Mouse (Mus musculus): ENCODE results near the gene Nmnat3. TPM values are rescaled to one million over a fixed set of nuclear protein-coding genes. Genes with fewer than 3 reads are reported as not detected.

The Nmnat3 gene
- polyA plus RNA-seq, 1 experiment from 2014 or later, result 1.8 TPM

DNA sequence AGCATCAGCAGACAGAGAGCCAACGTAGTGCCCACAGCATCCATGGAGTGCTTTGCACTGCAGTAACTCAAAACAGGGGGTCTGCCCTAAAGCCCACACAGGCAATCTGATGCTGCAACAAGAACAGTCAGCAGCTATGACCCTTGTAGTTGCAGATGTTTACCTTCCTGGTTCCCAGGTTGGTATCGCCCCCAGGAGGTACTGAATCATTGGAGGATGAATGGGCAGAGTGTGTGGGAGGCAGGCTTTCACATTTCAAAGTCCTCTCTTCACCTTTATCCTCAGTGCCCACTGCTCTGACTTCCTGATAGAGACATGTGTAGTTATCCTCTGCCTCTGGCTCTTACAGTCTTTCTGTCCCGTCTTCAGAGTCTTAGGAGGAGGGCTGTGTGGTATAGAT lies 134.7 kb downstream of the Nmnat3 start:
- Histone ChIP-seq H3K27me3 (replicated peaks; ENCODE audit: control insufficient read depth, insufficient read depth, low read length) (peaks cover 7% of the 10 kb centered on the region), H3K4me1 (replicated peaks; ENCODE audit: control insufficient read depth, insufficient read depth, low read length) (peaks cover 21% of the 10 kb centered on the region), H3K4me2 (ENCODE audit: low read length) (no peak overlapping the region), H3K36me3 (ENCODE audit: control insufficient read depth, insufficient read depth) (no peaks in the 10 kb centered on the region), H3K9me3 (ENCODE audit: control insufficient read depth, low read length) (no peaks in the 10 kb centered on the region; the same call in 1 of the 2 replicates), H3K4me3 (replicated peaks; ENCODE audit: low read length) (no peak overlapping the region), H3K9ac (replicated peaks; ENCODE audit: low read depth, low read length) (no peak overlapping the region), H3K27ac (ENCODE audit: low read length) (no peak overlapping the region)
- WGBS, result 60% methylated on average over 3 of the region's 3 CpGs
- ATAC-seq, result no peak

DNA sequence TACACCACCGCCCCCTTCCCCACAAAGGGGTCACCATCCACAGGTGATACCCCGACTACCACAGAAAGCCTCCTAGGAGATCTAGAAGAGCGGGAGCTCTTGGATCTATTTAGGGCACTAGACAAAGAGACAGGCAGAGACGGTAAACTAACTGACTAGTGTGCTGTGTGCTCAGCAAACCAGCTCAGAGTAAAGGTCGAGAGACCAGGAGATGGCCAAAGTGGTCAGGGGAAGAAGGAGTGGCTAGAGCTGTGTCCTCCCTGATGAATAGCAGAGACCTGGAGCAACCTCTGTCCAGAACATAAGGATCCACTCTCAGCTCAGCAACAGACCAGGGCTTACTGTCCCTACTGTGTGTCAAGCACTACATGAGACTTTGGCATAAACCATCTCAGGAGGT lies 135.4 kb downstream of the Nmnat3 start, which contains the start of gene Rbp1:
Rbp1 (plus strand) TSS at position 306 of the 400 bp plus-strand sequence.
- Histone ChIP-seq H3K36me3 (ENCODE audit: control insufficient read depth, insufficient read depth) (no peaks in the 10 kb centered on the region), H3K27ac (ENCODE audit: low read length) (no peak within 1 kb of the TSS), H3K4me3 (replicated peaks; ENCODE audit: low read length) (no peak within 1 kb of the TSS), H3K4me2 (ENCODE audit: low read length) (no peak within 1 kb of the TSS), H3K9ac (replicated peaks; ENCODE audit: low read depth, low read length) (no peak within 1 kb of the TSS), H3K4me1 (replicated peaks; ENCODE audit: control insufficient read depth, insufficient read depth, low read length) (peaks cover 21% of the 10 kb centered on the region), H3K27me3 (replicated peaks; ENCODE audit: control insufficient read depth, insufficient read depth, low read length) (peaks cover 7% of the 10 kb centered on the region), H3K9me3 (ENCODE audit: control insufficient read depth, low read length) (no peaks in the 10 kb centered on the region)
- WGBS, result 84% methylated on average over 5 of the region's 5 CpGs
- no peak for ATAC-seq

DNA sequence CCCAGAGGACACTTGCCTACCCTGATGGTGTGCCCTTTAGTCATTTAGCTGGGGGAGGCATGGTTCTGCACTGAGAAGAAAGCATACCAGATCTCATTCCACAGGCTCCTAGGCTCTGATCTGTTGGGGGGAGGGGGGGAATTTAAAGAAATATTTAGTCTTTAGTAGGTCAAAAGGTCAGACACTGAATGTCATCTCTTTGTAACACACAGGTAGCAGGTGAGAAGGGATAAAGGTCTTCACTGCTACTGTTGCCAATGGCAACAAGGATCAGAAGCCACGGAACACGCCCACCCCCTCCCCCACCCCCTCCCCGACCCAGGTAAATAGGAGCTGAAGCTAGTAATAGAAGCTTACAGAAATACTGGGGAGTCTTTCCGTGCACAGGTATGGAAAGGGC lies 136.5 kb downstream of the Nmnat3 start:
- H3K27me3 ChIP-seq (replicated peaks; ENCODE audit: control insufficient read depth, insufficient read depth, low read length), result peaks cover 7% of the 10 kb centered on the region
- no peak overlapping the region for H3K27ac ChIP-seq (ENCODE audit: low read length)
- WGBS, result 13% methylated on average over 4 of the region's 4 CpGs
- ATAC-seq, result no peak
- no peaks in the 10 kb centered on the region for H3K36me3 ChIP-seq (ENCODE audit: control insufficient read depth, insufficient read depth)
- no peak overlapping the region for H3K4me3 ChIP-seq (replicated peaks; ENCODE audit: low read length)
- no peak overlapping the region for H3K4me2 ChIP-seq (ENCODE audit: low read length)
- H3K9me3 ChIP-seq (ENCODE audit: control insufficient read depth, low read length), result no peaks in the 10 kb centered on the region
- peaks cover 26% of the 10 kb centered on the region for H3K4me1 ChIP-seq (replicated peaks; ENCODE audit: control insufficient read depth, insufficient read depth, low read length)
- H3K9ac ChIP-seq (replicated peaks; ENCODE audit: low read depth, low read length), result no peak overlapping the region; the same call in 1 of the 2 replicates

GRCm38 (mm10) chr9:98424291-98424690 lies 137.1 kb downstream of the Nmnat3 start:
- no peak overlapping the region for H3K27ac ChIP-seq (ENCODE audit: low read length)
- peaks cover 7% of the 10 kb centered on the region for H3K27me3 ChIP-seq (replicated peaks; ENCODE audit: control insufficient read depth, insufficient read depth, low read length)
- no peaks in the 10 kb centered on the region for H3K9me3 ChIP-seq (ENCODE audit: control insufficient read depth, low read length)
- H3K9ac ChIP-seq (replicated peaks; ENCODE audit: low read depth, low read length), result peak overlapping the region; percentile 73
- peak overlapping the region; percentile 59 for H3K4me3 ChIP-seq (replicated peaks; ENCODE audit: low read length)
- H3K4me2 ChIP-seq (ENCODE audit: low read length), result peak overlapping the region; percentile 83
- WGBS, result 5% methylated on average over 8 of the region's 8 CpGs
- H3K4me1 ChIP-seq (replicated peaks; ENCODE audit: control insufficient read depth, insufficient read depth, low read length), result peaks cover 29% of the 10 kb centered on the region
- 0 out of 2 replicates have a peak, but pooled peaks have one; percentile 2 for ATAC-seq
- H3K36me3 ChIP-seq (ENCODE audit: control insufficient read depth, insufficient read depth), result no peaks in the 10 kb centered on the region

GRCm38 (mm10) chr9:98424725-98425210 lies 137.5 kb downstream of the Nmnat3 start:
- ATAC-seq, result peak; percentile 69

GRCm38 (mm10) chr9:98425351-98425880 lies 138.2 kb downstream of the Nmnat3 start:
- peaks cover 34% of the 10 kb centered on the region for H3K4me1 ChIP-seq (replicated peaks; ENCODE audit: control insufficient read depth, insufficient read depth, low read length)
- peak overlapping the region; percentile 83 for H3K4me2 ChIP-seq (ENCODE audit: low read length)
- H3K27me3 ChIP-seq (replicated peaks; ENCODE audit: control insufficient read depth, insufficient read depth, low read length), result peaks cover 7% of the 10 kb centered on the region
- no peak for ATAC-seq
- 13% methylated on average over 19 of the region's 19 CpGs for WGBS
- 0 out of 2 replicates have a peak overlapping the region, but pooled peaks have one; percentile 1 for H3K9ac ChIP-seq (replicated peaks; ENCODE audit: low read depth, low read length)
- H3K36me3 ChIP-seq (ENCODE audit: control insufficient read depth, insufficient read depth), result no peaks in the 10 kb centered on the region
- no peaks in the 10 kb centered on the region for H3K9me3 ChIP-seq (ENCODE audit: control insufficient read depth, low read length)
- H3K4me3 ChIP-seq (replicated peaks; ENCODE audit: low read length), result peak overlapping the region; percentile 59
- H3K27ac ChIP-seq (ENCODE audit: low read length), result no peak overlapping the region

More at GRCm38 (mm10) chr9:98424725-98425210, 137.5 kb downstream of the Nmnat3 start:
- H3K27ac ChIP-seq (ENCODE audit: low read length), result peak overlapping the region; percentile 38; the same call in 1 of the 2 replicates
- H3K4me2 ChIP-seq (ENCODE audit: low read length), result peak overlapping the region; percentile 83
- H3K4me3 ChIP-seq (replicated peaks; ENCODE audit: low read length), result peak overlapping the region; percentile 59
- peaks cover 34% of the 10 kb centered on the region for H3K4me1 ChIP-seq (replicated peaks; ENCODE audit: control insufficient read depth, insufficient read depth, low read length)
- WGBS, result under 1% methylated on average over 39 of the region's 42 CpGs
- no peaks in the 10 kb centered on the region for H3K36me3 ChIP-seq (ENCODE audit: control insufficient read depth, insufficient read depth)
- peak overlapping the region; percentile 73 for H3K9ac ChIP-seq (replicated peaks; ENCODE audit: low read depth, low read length)
- H3K27me3 ChIP-seq (replicated peaks; ENCODE audit: control insufficient read depth, insufficient read depth, low read length), result peaks cover 7% of the 10 kb centered on the region
- H3K9me3 ChIP-seq (ENCODE audit: control insufficient read depth, low read length), result no peaks in the 10 kb centered on the region

DNA sequence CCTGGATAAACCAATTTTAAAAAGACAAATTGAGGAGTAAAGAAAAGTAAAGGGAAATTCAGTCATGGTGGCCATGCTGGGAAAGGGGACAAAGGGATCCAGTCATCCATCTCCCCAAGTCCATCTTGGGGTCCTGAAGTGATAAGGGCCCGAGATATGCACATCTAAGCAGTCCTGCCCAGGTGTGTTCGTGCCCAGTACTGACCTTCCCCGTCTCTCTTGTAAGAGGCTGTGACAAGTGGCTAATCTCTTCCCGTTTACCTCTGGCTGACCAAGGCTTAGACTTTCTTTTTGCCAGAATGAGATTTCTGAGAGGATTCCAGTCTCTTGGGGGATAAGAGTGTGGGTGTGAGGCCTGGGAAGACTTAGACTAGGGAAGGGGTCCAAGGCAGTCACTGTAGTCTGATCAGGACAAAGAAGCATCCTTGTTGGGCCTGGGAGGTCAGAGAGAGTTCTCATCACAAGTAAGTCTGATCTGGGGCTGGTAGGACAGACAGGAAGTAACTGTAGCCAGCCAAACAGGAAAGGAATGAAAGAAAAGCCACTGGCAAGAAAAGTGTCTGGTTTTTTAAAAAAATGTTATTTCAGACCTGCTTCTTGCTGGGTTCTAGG lies 140.8 kb downstream of the Nmnat3 start:
- peaks cover 7% of the 10 kb centered on the region for H3K27me3 ChIP-seq (replicated peaks; ENCODE audit: control insufficient read depth, insufficient read depth, low read length)
- H3K4me2 ChIP-seq (ENCODE audit: low read length), result peak overlapping the region; percentile 4; the same call in 1 of the 2 replicates
- no peaks in the 10 kb centered on the region for H3K36me3 ChIP-seq (ENCODE audit: control insufficient read depth, insufficient read depth)
- peaks cover 34% of the 10 kb centered on the region for H3K4me1 ChIP-seq (replicated peaks; ENCODE audit: control insufficient read depth, insufficient read depth, low read length)
- no peaks in the 10 kb centered on the region for H3K9me3 ChIP-seq (ENCODE audit: control insufficient read depth, low read length)
- WGBS, result 69% methylated on average over 4 of the region's 4 CpGs
- no peak overlapping the region for H3K4me3 ChIP-seq (replicated peaks; ENCODE audit: low read length)
- H3K9ac ChIP-seq (replicated peaks; ENCODE audit: low read depth, low read length), result no peak overlapping the region
- no peak for ATAC-seq
- H3K27ac ChIP-seq (ENCODE audit: low read length), result no peak overlapping the region

DNA sequence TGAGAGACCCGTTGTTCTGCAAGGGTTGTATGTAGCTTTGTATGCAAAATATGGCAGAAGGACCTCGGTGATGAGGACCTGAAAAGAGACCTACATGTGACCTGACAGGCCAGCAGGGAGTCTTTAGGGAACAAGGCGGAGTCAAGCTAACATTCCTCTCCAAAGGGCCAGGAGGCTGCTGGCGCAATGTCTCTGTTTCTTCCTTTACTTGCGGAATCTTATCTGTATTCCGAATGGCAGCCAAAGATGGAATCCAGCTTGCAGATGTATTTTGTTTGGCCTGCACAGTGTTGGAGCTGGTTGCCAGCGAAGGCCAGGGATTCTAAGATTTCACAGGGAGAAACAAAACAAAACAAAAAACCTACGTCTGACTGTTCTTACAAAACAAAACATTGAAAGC lies 141.5 kb downstream of the Nmnat3 start:
- no peak overlapping the region for H3K27ac ChIP-seq (ENCODE audit: low read length)
- peaks cover 36% of the 10 kb centered on the region for H3K4me1 ChIP-seq (replicated peaks; ENCODE audit: control insufficient read depth, insufficient read depth, low read length)
- H3K4me2 ChIP-seq (ENCODE audit: low read length), result peak overlapping the region; percentile 4; the same call in 1 of the 2 replicates
- no peaks in the 10 kb centered on the region for H3K9me3 ChIP-seq (ENCODE audit: control insufficient read depth, low read length)
- no peak for ATAC-seq
- H3K27me3 ChIP-seq (replicated peaks; ENCODE audit: control insufficient read depth, insufficient read depth, low read length), result peaks cover 7% of the 10 kb centered on the region
- H3K36me3 ChIP-seq (ENCODE audit: control insufficient read depth, insufficient read depth), result no peaks in the 10 kb centered on the region
- no peak overlapping the region for H3K9ac ChIP-seq (replicated peaks; ENCODE audit: low read depth, low read length)
- WGBS, result 59% methylated on average over 8 of the region's 8 CpGs
- no peak overlapping the region for H3K4me3 ChIP-seq (replicated peaks; ENCODE audit: low read length)

DNA sequence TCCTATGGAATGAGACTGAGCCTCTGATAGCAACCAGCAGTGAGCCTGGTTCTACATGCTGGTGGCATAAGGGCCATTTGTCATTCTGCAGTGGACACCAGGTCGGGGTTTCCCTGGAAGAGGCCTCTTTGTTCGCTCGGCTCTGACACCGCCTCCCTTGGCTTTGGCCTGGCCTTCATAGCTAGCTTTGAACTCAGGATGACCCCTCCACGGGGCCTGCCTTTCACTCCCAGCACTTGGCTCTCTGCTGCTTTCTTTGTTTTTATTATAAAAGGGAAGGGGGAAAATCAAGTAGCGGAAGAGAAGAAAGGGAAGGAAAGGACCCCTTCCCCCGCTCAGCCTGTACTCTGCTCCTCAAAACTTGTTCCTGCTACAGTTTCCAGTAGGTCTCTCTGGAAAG lies 142.6 kb downstream of the Nmnat3 start:
- no peak for ATAC-seq
- Histone ChIP-seq H3K9ac (replicated peaks; ENCODE audit: low read depth, low read length) (no peak overlapping the region), H3K9me3 (ENCODE audit: control insufficient read depth, low read length) (no peaks in the 10 kb centered on the region), H3K4me3 (replicated peaks; ENCODE audit: low read length) (no peak overlapping the region), H3K4me1 (replicated peaks; ENCODE audit: control insufficient read depth, insufficient read depth, low read length) (peaks cover 27% of the 10 kb centered on the region), H3K36me3 (ENCODE audit: control insufficient read depth, insufficient read depth) (no peaks in the 10 kb centered on the region), H3K4me2 (ENCODE audit: low read length) (no peak overlapping the region), H3K27me3 (replicated peaks; ENCODE audit: control insufficient read depth, insufficient read depth, low read length) (peaks cover 3% of the 10 kb centered on the region; the same call in 1 of the 2 replicates), H3K27ac (ENCODE audit: low read length) (no peak overlapping the region)
- 6% methylated on average over 7 of the region's 7 CpGs for whole genome bisulfite sequencing

All from forebrain, embryonic 16.5 days (tissue).